Mouse (Mus musculus): Measurements from ENCODE around the gene Mfsd4b4.
"Not testable (repeated sequence)": the region's sequence is repeated elsewhere in the genome, so short reads cannot be mapped to it uniquely, and the experiment has no call there.

The Mfsd4b4 gene

GRCm38 (mm10) chr10:39898874-39899371 lies at the start of gene Mfsd4b4:
Mfsd4b4 (minus strand) TSS chr10:39899238.
- in situ Hi-C loops (cut with MseI, MboI), result no loop called here

GRCm38 (mm10) chr10:39947195-39947594 lies 48.2 kb upstream of the Mfsd4b4 start:
- in situ Hi-C loops (cut with MseI, MboI), result not testable (repeated sequence)

GRCm38 (mm10) chr10:39936553-39936952 lies 37.5 kb upstream of the Mfsd4b4 start:
- in situ Hi-C loops (cut with MseI, MboI), result no loop called here

- in situ Hi-C loops (cut with MseI, MboI), result no loop called here
Observed at GRCm38 (mm10) chr10:39926616-39927139, 27.6 kb upstream of the Mfsd4b4 start, which contains the start of gene Mfsd4b2. Mfsd4b2 (minus strand) TSS chr10:39926923.

GRCm38 (mm10) chr10:39924556-39924955 lies 25.5 kb upstream of the Mfsd4b4 start:
- in situ Hi-C loops (cut with MseI, MboI), result not testable (repeated sequence)

GRCm38 (mm10) chr10:39912616-39913015 lies 13.6 kb upstream of the Mfsd4b4 start:
- in situ Hi-C loops (cut with MseI, MboI), result no loop called here

- in situ Hi-C loops (cut with MseI, MboI), result no loop called here
Observed at GRCm38 (mm10) chr10:39908768-39909441, 9.9 kb upstream of the Mfsd4b4 start.

- in situ Hi-C loops (cut with MseI, MboI), result no loop called here
Observed at GRCm38 (mm10) chr10:39906799-39907658, 8.0 kb upstream of the Mfsd4b4 start.

- in situ Hi-C loops (cut with MseI, MboI), result no loop called here
Observed at GRCm38 (mm10) chr10:39904191-39904590, 5.2 kb upstream of the Mfsd4b4 start.

GRCm38 (mm10) chr10:39896503-39896902 lies 2.5 kb downstream of the Mfsd4b4 start:
- in situ Hi-C loops (cut with MseI, MboI), result no loop called here

GRCm38 (mm10) chr10:39893702-39894697 lies 5.0 kb downstream of the Mfsd4b4 start:
- in situ Hi-C loops (cut with MseI, MboI), result no loop called here

GRCm38 (mm10) chr10:39888621-39889020 lies 10.4 kb downstream of the Mfsd4b4 start:
- in situ Hi-C loops (cut with MseI, MboI), result no loop called here

GRCm38 (mm10) chr10:39865509-39865908 lies 33.5 kb downstream of the Mfsd4b4 start:
- in situ Hi-C loops (cut with MseI, MboI), result no loop called here

GRCm38 (mm10) chr10:39842621-39843020 lies 56.4 kb downstream of the Mfsd4b4 start:
- in situ Hi-C loops (cut with MseI, MboI), result no loop called here

Data from mouse trophoblast stem cell (cell line).